Mouse (Mus musculus) cortical plate, adult 2 months (tissue): ENCODE data around the gene Astn1.

Experiments used
- CTCF ChIP-seq: fragments of 200-500 bp; IDR thresholded peaks from 2 replicates; pipeline ENCODE4 v1.5.1; 2011; ENCODE audit warnings: mild to moderate bottlenecking, control low read depth, low read length; ENCODE audit not compliant: insufficient read depth; ENCODE audit errors: extremely low read depth
- POLR2A ChIP-seq: fragments of 200-500 bp; IDR thresholded peaks from 2 replicates; pipeline ENCODE4 v1.6.1; 2011; ENCODE audit warnings: mild to moderate bottlenecking, low read length, control low read depth; ENCODE audit not compliant: insufficient read depth; ENCODE audit errors: extremely low read depth

DNA sequence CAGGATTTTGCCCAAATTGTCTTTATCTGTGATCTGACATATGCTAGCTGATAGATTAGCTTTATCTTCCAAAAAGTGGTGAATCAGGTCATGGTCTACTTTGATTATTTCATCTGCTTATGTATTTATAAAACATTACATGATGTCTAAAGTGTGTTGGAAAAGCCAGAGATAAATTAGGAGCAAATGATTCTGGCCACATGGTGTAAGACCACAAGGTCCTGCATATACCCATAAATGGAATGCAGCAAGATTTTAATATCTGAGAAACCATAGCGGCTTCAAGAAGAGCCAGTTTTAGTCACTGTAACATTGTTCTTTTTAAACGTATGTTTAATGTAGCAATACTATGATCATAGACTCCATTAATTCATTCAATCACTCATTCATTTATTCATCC is 23.2 kb downstream of the Astn1 start:
- no peak for TF ChIP-seq POLR2A
- no peak for TF ChIP-seq CTCF
